Mouse (Mus musculus) cortical plate, adult 2 months (tissue): Measurements from ENCODE around the gene Dst. TPM values are rescaled to one million over a fixed set of nuclear protein-coding genes. Genes with fewer than 3 reads are reported as not detected.
A peak's percentile ranks its signal among the peaks of the same experiment; 100 is the strongest.

Source experiments
- H3K27ac ChIP-seq: fragments of 200-500 bp; 2 replicates; pipeline ENCODE4 v1.5.1; 2012; ENCODE audit warnings: low read length, control low read depth, inconsistent platforms; ENCODE audit not compliant: insufficient read depth
- H3K4me1 ChIP-seq: fragments of 200-500 bp; 2 replicates; pipeline ENCODE4 v1.6.1; 2011; ENCODE audit warnings: low read length; ENCODE audit not compliant: control insufficient read depth, insufficient read depth
- H3K4me3 ChIP-seq: fragments of 200-500 bp; 2 replicates; pipeline ENCODE4 v1.5.1; 2011; ENCODE audit warnings: mild to moderate bottlenecking, low read length, control low read depth; ENCODE audit not compliant: insufficient read depth
- CTCF ChIP-seq: fragments of 200-500 bp; IDR thresholded peaks from 2 replicates; pipeline ENCODE4 v1.5.1; 2011; ENCODE audit warnings: mild to moderate bottlenecking, control low read depth, low read length; ENCODE audit not compliant: insufficient read depth; ENCODE audit errors: extremely low read depth
- POLR2A ChIP-seq: fragments of 200-500 bp; IDR thresholded peaks from 2 replicates; pipeline ENCODE4 v1.6.1; 2011; ENCODE audit warnings: mild to moderate bottlenecking, low read length, control low read depth; ENCODE audit not compliant: insufficient read depth; ENCODE audit errors: extremely low read depth
- polyA plus RNA-seq: library from polyadenylated mRNA; depleted of rRNA; stranded (reverse); fragments of >200 nt; gene quantifications from 2 replicates; pipeline ENCODE4 v1.2.3, GENCODE M21; 2012

The Dst gene
- polyA plus RNA-seq, 1 experiment: 88.5 TPM

- H3K27ac ChIP-seq: no peak overlapping the region
- H3K4me3 ChIP-seq: no peak overlapping the region
- peaks cover 6% of the 10 kb centered on the region for H3K4me1 ChIP-seq
- TF ChIP-seq CTCF (peak; percentile 49), POLR2A (no peak)
Measured at GRCm38 (mm10) chr1:33966328-33966727, 58.3 kb downstream of the Dst start.

DNA sequence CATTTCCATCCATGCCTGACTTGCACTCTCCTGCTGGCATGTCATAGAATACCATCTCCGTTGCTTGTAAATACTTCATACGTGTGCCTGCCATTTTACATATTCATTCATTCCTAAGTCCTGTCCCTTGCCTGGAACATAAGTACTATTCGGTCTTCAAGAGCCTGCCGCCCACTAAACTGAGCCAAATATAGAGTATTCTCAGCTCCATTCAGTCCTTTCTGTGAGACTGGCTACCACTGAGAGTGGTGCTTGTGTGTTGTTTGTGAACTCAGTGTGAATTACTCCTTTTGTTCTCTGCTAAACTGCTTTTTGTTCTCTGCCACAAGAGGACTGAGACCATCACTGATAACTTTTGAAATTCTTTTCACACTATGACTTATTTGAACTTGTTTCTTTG lies 59.2 kb downstream of the Dst start:
- Histone ChIP-seq H3K4me1 (peaks cover 6% of the 10 kb centered on the region), H3K27ac (no peak overlapping the region), H3K4me3 (no peak overlapping the region)
- TF ChIP-seq POLR2A (no peak), CTCF (no peak)

- H3K27ac ChIP-seq: no peak overlapping the region
- H3K4me1 ChIP-seq: peaks cover 6% of the 10 kb centered on the region
- TF ChIP-seq CTCF: no peak
- no peak for TF ChIP-seq POLR2A
- H3K4me3 ChIP-seq: no peak overlapping the region
Measured at GRCm38 (mm10) chr1:33969910-33970309, 61.9 kb downstream of the Dst start.

- TF ChIP-seq CTCF: no peak
- TF ChIP-seq POLR2A: no peak
- Histone ChIP-seq H3K27ac (no peak overlapping the region), H3K4me3 (no peak overlapping the region), H3K4me1 (no peaks in the 10 kb centered on the region)
Measured at GRCm38 (mm10) chr1:33974401-33974800, 66.4 kb downstream of the Dst start.

DNA sequence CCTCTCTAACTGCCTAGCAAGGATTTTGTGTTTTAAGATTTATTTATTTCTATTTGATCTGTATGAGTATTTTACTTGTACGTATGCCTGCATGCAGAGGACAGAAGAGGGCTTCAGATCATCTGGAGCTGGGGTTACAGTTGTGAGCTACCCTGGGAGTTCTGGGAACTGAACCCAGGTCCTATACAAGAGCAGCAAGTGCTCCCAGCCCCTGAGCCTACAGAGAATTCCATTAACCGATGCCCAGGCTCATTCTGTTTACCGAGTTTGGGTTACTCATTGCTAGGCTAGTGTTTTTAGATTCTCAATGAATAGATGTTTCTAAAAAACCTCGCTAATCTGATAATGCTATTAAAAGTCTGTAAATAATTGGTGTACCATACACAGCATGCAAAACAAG lies 67.3 kb downstream of the Dst start:
- no peak for TF ChIP-seq POLR2A
- TF ChIP-seq CTCF: no peak
- Histone ChIP-seq H3K4me1 (peaks cover 2% of the 10 kb centered on the region; the same call in 1 of the 2 replicates), H3K27ac (no peak overlapping the region), H3K4me3 (no peak overlapping the region)

DNA sequence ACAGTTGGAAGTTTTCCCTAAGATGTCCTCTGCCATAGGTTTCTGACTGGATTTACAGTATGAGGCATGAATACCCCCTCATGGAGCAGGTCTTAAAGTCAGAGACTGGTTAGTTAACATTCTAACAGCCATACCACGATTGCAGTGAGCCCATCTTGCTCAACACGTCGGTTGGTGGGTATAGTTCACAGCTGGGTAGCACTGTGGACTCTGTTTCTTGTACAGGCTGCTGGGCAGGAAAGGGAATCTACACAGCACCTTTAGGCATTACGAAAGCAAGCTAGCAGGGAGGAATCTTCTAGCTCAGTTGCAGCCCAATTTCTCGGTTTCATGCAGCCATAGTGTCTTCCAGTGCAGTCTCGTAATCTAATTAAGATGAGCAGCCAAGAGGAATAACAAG lies 69.8 kb downstream of the Dst start:
- peaks cover 2% of the 10 kb centered on the region; the same call in 1 of the 2 replicates for H3K4me1 ChIP-seq
- no peak overlapping the region for H3K27ac ChIP-seq
- TF ChIP-seq POLR2A (no peak), CTCF (no peak)

GRCm38 (mm10) chr1:33980420-33980819 lies 72.4 kb downstream of the Dst start:
- Histone ChIP-seq H3K4me1 (peaks cover 2% of the 10 kb centered on the region; the same call in 1 of the 2 replicates), H3K4me3 (no peak overlapping the region), H3K27ac (no peak overlapping the region)
- TF ChIP-seq CTCF (no peak), POLR2A (no peak)

More for the DNA sequence above, 69.8 kb downstream of the Dst start:
- no peak overlapping the region for H3K4me3 ChIP-seq

DNA sequence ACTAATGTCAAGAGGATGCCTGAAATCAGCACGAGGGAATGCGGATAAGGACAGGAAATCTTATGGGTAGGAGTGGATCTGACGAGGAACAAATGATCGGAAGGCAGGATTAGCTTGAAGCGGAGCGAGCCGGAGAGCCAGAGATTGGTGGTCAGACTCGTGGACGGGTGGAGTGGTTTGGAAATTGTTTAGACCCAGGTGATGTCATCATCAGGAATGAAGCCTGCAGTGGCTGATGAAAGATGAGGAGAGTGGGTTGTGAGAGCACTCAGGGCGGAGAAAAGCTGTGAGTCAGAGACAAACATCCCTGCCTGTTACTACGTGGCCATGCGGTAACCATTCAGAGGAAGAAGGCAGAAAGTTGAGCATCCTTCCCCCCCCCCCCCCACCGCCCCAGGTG lies 81.6 kb downstream of the Dst start:
- 0 out of 2 replicates have a peak, but pooled peaks cover 1% of the 10 kb centered on the region for H3K4me1 ChIP-seq
- TF ChIP-seq CTCF: no peak
- TF ChIP-seq POLR2A: no peak
- H3K4me3 ChIP-seq: no peak overlapping the region
- no peak overlapping the region for H3K27ac ChIP-seq

DNA sequence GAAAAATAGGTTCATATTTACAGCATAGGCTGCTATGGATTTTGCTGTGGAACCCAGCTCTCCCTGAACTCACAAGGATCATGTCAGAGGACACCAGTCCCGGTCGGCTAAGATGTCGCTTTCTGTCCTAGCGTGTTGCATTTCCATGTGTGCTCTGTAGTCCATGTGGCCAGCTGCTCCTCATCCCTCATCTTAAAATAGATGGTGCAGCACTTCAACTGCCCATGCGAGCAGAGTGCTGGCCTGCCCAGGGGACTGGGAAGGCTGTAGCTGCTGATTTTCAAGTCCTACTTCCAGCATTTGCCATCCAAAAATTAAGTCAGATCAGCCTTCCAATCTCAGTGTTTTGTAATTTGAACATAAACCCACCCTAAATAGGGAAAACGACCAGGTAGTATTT lies 83.0 kb downstream of the Dst start:
- Histone ChIP-seq H3K27ac (no peak overlapping the region), H3K4me3 (no peak overlapping the region), H3K4me1 (0 out of 2 replicates have a peak, but pooled peaks cover 1% of the 10 kb centered on the region)
- TF ChIP-seq CTCF (no peak), POLR2A (no peak)

DNA sequence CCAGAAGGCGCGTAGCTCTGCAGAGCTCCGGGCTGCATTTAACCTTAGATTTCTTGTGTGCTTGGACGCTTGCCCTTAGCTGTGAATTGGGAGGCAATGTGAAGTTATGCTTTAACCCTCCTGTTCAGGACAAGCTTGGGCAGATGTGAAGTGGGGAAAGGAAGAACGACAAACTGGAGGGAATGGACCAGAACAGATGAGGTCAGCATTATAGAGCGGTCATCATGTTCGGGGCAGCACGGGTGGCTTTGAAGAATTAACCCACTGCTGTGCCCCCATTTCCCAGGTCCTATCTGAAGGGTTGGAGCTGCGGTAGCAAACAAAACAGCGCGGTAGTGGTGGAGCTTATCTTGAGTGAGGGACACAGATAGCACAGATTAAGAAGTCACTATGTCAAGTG lies 84.8 kb downstream of the Dst start:
- H3K4me1 ChIP-seq: 0 out of 2 replicates have a peak, but pooled peaks cover 1% of the 10 kb centered on the region
- TF ChIP-seq CTCF: no peak
- no peak overlapping the region for H3K4me3 ChIP-seq
- no peak overlapping the region for H3K27ac ChIP-seq
